Mouse (Mus musculus) brain, embryonic 14.5 days (tissue): ENCODE data around the gene Dcakd. TPM values are rescaled to one million over a fixed set of nuclear protein-coding genes. Genes with fewer than 3 reads are reported as not detected.

Experiments used
- DNase-seq: peaks from one replicate; pipeline ENCODE4 v3.0.0-alpha.2; 2011; ENCODE audit warnings: low read depth
- CTCF ChIP-seq: fragments of 200-500 bp; IDR thresholded peaks from 2 replicates; pipeline ENCODE4 v1.5.1; 2012; ENCODE audit warnings: inconsistent platforms, mild to moderate bottlenecking, moderate library complexity, borderline replicate concordance; ENCODE audit not compliant: insufficient read depth, insufficient read length; ENCODE audit errors: extremely low read depth
- POLR2A ChIP-seq: fragments of 200-500 bp; IDR thresholded peaks from 2 replicates; pipeline ENCODE4 v1.6.1; 2012; ENCODE audit warnings: mild to moderate bottlenecking, inconsistent platforms, borderline replicate concordance; ENCODE audit not compliant: poor library complexity, insufficient read depth, insufficient read length, severe bottlenecking; ENCODE audit errors: extremely low read depth
- polyA plus RNA-seq: library from polyadenylated mRNA; depleted of rRNA; stranded (reverse); fragments of >200 nt; gene quantifications from 2 replicates; pipeline ENCODE4 v1.2.3, GENCODE M21; 2012

Dcakd gene
- polyA plus RNA-seq, 1 experiment: 262 TPM

- TF ChIP-seq POLR2A: no peak
- no peak for TF ChIP-seq CTCF
- no peak for DNase-seq
Observed at GRCm38 (mm10) chr11:103043982-103044381, 15.8 kb upstream of the Dcakd start.

- TF ChIP-seq POLR2A (no peak), CTCF (no peak)
- DNase-seq: peak; percentile 18
Observed at GRCm38 (mm10) chr11:103042828-103043227, 14.7 kb upstream of the Dcakd start.

- no peak for DNase-seq
- TF ChIP-seq POLR2A (no peak), CTCF (no peak)
Observed at GRCm38 (mm10) chr11:103038037-103038436, 9.9 kb upstream of the Dcakd start.

- DNase-seq: no peak
- TF ChIP-seq POLR2A: no peak
- no peak for TF ChIP-seq CTCF
Observed at GRCm38 (mm10) chr11:103036881-103037465, 8.8 kb upstream of the Dcakd start.

GRCm38 (mm10) chr11:103035007-103035406, 6.9 kb upstream of the Dcakd start:
- no peak for DNase-seq
- TF ChIP-seq POLR2A (no peak), CTCF (no peak)

- TF ChIP-seq POLR2A: no peak
- no peak for TF ChIP-seq CTCF
- no peak for DNase-seq
Observed at GRCm38 (mm10) chr11:103033030-103033429, 4.9 kb upstream of the Dcakd start.

- TF ChIP-seq POLR2A (no peak), CTCF (0 out of 2 replicates have a peak, but pooled peaks have one; percentile 8)
- DNase-seq: no peak
Observed at GRCm38 (mm10) chr11:103027570-103028175, 460 bp downstream of the Dcakd start.

GRCm38 (mm10) chr11:103026901-103027300, 1.2 kb downstream of the Dcakd start:
- DNase-seq: no peak
- TF ChIP-seq CTCF: no peak
- no peak for TF ChIP-seq POLR2A

GRCm38 (mm10) chr11:103023974-103024373, 4.2 kb downstream of the Dcakd start:
- no peak for DNase-seq
- TF ChIP-seq POLR2A (no peak), CTCF (no peak)

- DNase-seq: no peak
- no peak for TF ChIP-seq POLR2A
- TF ChIP-seq CTCF: no peak
Observed at GRCm38 (mm10) chr11:103020713-103021335, 7.3 kb downstream of the Dcakd start.

GRCm38 (mm10) chr11:103019325-103019724, 8.8 kb downstream of the Dcakd start:
- DNase-seq: no peak
- no peak for TF ChIP-seq CTCF
- TF ChIP-seq POLR2A: no peak
